Mouse (Mus musculus): Measurements from ENCODE around the gene Olfr632. TPM values are rescaled to one million over a fixed set of nuclear protein-coding genes. Genes with fewer than 3 reads are reported as not detected.

Gene Olfr632
- total and polyA plus RNA-seq, 3 experiments: not detected

DNA sequence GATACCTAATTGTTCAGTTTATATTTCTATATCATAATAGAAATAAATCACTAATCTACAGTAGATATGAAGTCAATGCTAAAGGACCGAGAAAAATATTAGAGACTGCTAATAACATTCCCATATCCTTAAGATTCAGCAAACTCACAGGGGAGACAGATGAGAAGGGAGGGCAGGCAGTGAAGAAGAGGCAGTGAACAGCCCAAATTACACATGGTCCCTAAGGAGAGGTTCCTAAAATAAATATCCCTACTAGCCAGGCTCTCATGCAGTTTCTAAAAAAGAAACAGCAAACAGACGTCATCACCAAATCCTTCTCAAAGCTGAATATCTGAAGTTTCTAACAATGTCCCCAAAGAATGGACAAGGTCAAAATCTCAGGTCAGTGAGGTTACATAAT lies 31.0 kb upstream of the Olfr632 start, which contains the start of gene Olfr65:
TSS of gene Olfr65 (plus strand) at position 301 of the 400 bp plus-strand sequence.
- dilution Hi-C loops (cut with MboI; ENCODE audit: extremely low pct_ligation_motif_present, extremely low pct_unique_long_range_greater_than_20kb, low sequenced_read_pairs): no loop called here
- no peak within 1 kb of the TSS for H3K9ac ChIP-seq (ENCODE audit: insufficient read depth, low read depth)
- H3K4me1 ChIP-seq (ENCODE audit: control insufficient read depth in 1 of 2, insufficient read depth in 2 of 2): no peaks in the 10 kb centered on the region
- H3K4me2 ChIP-seq (ENCODE audit: insufficient read depth, low read depth, poor library complexity, severe bottlenecking): no peak within 1 kb of the TSS
- no peaks in the 10 kb centered on the region for H3K9me3 ChIP-seq (replicated peaks; ENCODE audit: low read length)
- H3K27ac ChIP-seq (ENCODE audit: insufficient read depth, low read depth): no peak within 1 kb of the TSS
- in situ Hi-C loops (cut with MboI; ENCODE audit: low pct_ligation_motif_present, low pct_unique_long_range_greater_than_20kb, low sequenced_read_pairs): no loop called here
- H3K36me3 ChIP-seq (replicated peaks in 1 of 2; ENCODE audit: control insufficient read depth in 1 of 2, insufficient read depth in 1 of 2, low read length in 1 of 2): no peaks in the 10 kb centered on the region
- H3K27me3 ChIP-seq (replicated peaks): no peaks in the 10 kb centered on the region
- no peak for DNase-seq (ENCODE audit: extremely low read depth)
- TF ChIP-seq ETS1 (conservative IDR thresholded peaks at IDR 0.05; ENCODE audit: low read depth, low read length): no peak
- TF ChIP-seq PAX5 (IDR thresholded peaks at IDR 0.05; ENCODE audit: low read length): no peak
- TF ChIP-seq NRF1 (IDR thresholded peaks at IDR 0.05; ENCODE audit: low read depth, low read length): no peak
- no peak for TF ChIP-seq E2F4 (IDR thresholded peaks at IDR 0.05; ENCODE audit: insufficient replicate concordance, low read depth, low read length)
- TF ChIP-seq MEF2A (IDR thresholded peaks at IDR 0.05; ENCODE audit: borderline replicate concordance, low read depth, low read length): no peak
- no peak for TF ChIP-seq KAT2A (IDR thresholded peaks at IDR 0.05; ENCODE audit: insufficient replicate concordance, low read length)
- TF ChIP-seq SMC3 (IDR thresholded peaks at IDR 0.05; ENCODE audit: low read depth, low read length): no peak
- no peak for TF ChIP-seq USF2 (conservative IDR thresholded peaks at IDR 0.05; ENCODE audit: low read depth, low read length)
- no peak for TF ChIP-seq CHD2 (IDR thresholded peaks at IDR 0.05; ENCODE audit: low read length)
- TF ChIP-seq TBP (conservative IDR thresholded peaks at IDR 0.05; ENCODE audit: low read depth, low read length): no peak
- no peak for TF ChIP-seq POLR2A (IDR thresholded peaks at IDR 0.05; ENCODE audit: low read depth, low read length)
- TF ChIP-seq MXI1 (IDR thresholded peaks at IDR 0.05; ENCODE audit: low read depth, low read length): no peak
- TF ChIP-seq MAZ (IDR thresholded peaks at IDR 0.05; ENCODE audit: low read depth, low read length): no peak
- TF ChIP-seq UBTF (IDR thresholded peaks at IDR 0.05; ENCODE audit: low read depth, low read length): no peak
- TF ChIP-seq JUN (IDR thresholded peaks at IDR 0.05; ENCODE audit: insufficient read depth, low read depth, low read length): no peak
- no peak for TF ChIP-seq SIN3A (IDR thresholded peaks at IDR 0.05; ENCODE audit: low read length)
- TF ChIP-seq NELFE (IDR thresholded peaks at IDR 0.05; ENCODE audit: low read depth, low read length): no peak
- no peak for TF ChIP-seq TCF12 (IDR thresholded peaks at IDR 0.05; ENCODE audit: low read depth, low read length)
- H3K79me2 ChIP-seq (replicated peaks; ENCODE audit: control insufficient read depth, extremely low read depth, insufficient read depth, poor library complexity, severe bottlenecking): no peaks in the 10 kb centered on the region
- no peak within 1 kb of the TSS for H3K4me3 ChIP-seq (replicated peaks in 1 of 3; ENCODE audit: low read depth in 2 of 3, low read length in 2 of 3, poor library complexity in 1 of 3)

DNA sequence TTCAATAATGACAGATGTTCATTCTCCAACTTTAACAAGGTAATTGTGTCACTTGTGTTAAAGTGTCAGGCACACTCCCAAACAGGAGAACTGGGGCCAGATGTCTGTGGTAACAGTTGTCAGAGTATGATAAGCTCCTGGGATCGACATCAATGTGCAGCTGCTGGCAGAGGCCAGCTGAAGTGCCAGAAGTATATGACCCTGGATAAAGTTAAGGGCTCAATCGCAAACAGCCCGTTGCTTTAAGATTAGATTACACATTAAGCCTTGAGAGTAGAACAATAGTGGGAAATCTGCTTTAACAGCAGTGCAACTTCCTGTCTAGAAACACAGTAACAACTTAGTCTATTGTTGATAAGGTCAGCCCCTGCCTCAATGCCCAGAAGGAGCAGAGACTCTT lies 24.1 kb upstream of the Olfr632 start:
- dilution Hi-C loops (cut with MboI; ENCODE audit: extremely low pct_ligation_motif_present, extremely low pct_unique_long_range_greater_than_20kb, low sequenced_read_pairs): no loop called here
- H3K27ac ChIP-seq (ENCODE audit: insufficient read depth, low read depth): no peak overlapping the region
- H3K9ac ChIP-seq (ENCODE audit: insufficient read depth, low read depth): no peak overlapping the region
- no peak overlapping the region for H3K4me2 ChIP-seq (ENCODE audit: insufficient read depth, low read depth, poor library complexity, severe bottlenecking)
- no peaks in the 10 kb centered on the region for H3K36me3 ChIP-seq (replicated peaks in 1 of 2; ENCODE audit: control insufficient read depth in 1 of 2, insufficient read depth in 1 of 2, low read length in 1 of 2)
- no peaks in the 10 kb centered on the region for H3K79me2 ChIP-seq (replicated peaks; ENCODE audit: control insufficient read depth, extremely low read depth, insufficient read depth, poor library complexity, severe bottlenecking)
- no peak overlapping the region for H3K4me3 ChIP-seq (replicated peaks in 1 of 3; ENCODE audit: low read depth in 2 of 3, low read length in 2 of 3, poor library complexity in 1 of 3)
- in situ Hi-C loops (cut with MboI; ENCODE audit: low pct_ligation_motif_present, low pct_unique_long_range_greater_than_20kb, low sequenced_read_pairs): no loop called here
- no peak for TF ChIP-seq POLR2AphosphoS2 (IDR thresholded peaks at IDR 0.05; ENCODE audit: low read depth, low read length)
- no peak for TF ChIP-seq JUN (IDR thresholded peaks at IDR 0.05; ENCODE audit: insufficient read depth, low read depth, low read length)
- no peak for TF ChIP-seq TCF12 (IDR thresholded peaks at IDR 0.05; ENCODE audit: low read depth, low read length)
- no peak for TF ChIP-seq MAZ (IDR thresholded peaks at IDR 0.05; ENCODE audit: low read depth, low read length)
- TF ChIP-seq NELFE (IDR thresholded peaks at IDR 0.05; ENCODE audit: low read depth, low read length): no peak
- no peak for TF ChIP-seq ZC3H11A (IDR thresholded peaks at IDR 0.05; ENCODE audit: low read depth, low read length)
- no peak for TF ChIP-seq BHLHE40 (IDR thresholded peaks at IDR 0.05; ENCODE audit: low read depth, low read length)
- no peak for TF ChIP-seq UBTF (IDR thresholded peaks at IDR 0.05; ENCODE audit: low read depth, low read length)
- no peak for TF ChIP-seq JUND (conservative IDR thresholded peaks at IDR 0.05; ENCODE audit: low read depth, low read length)
- TF ChIP-seq USF2 (conservative IDR thresholded peaks at IDR 0.05; ENCODE audit: low read depth, low read length): no peak
- no peak for TF ChIP-seq RCOR1 (conservative IDR thresholded peaks at IDR 0.05; ENCODE audit: low read depth, low read length)
- TF ChIP-seq MAX (IDR thresholded peaks at IDR 0.05; ENCODE audit: low read length): no peak
- TF ChIP-seq CHD1 (IDR thresholded peaks at IDR 0.05; ENCODE audit: low read depth, low read length): no peak
- TF ChIP-seq USF1 (IDR thresholded peaks at IDR 0.05; ENCODE audit: low read depth, low read length): no peak
- TF ChIP-seq NRF1 (IDR thresholded peaks at IDR 0.05; ENCODE audit: low read depth, low read length): no peak
- no peak for TF ChIP-seq PAX5 (IDR thresholded peaks at IDR 0.05; ENCODE audit: low read length)
- TF ChIP-seq MEF2A (IDR thresholded peaks at IDR 0.05; ENCODE audit: borderline replicate concordance, low read depth, low read length): no peak
- no peak for TF ChIP-seq MYC (IDR thresholded peaks at IDR 0.05; ENCODE audit: low read depth, low read length)
- no peak for DNase-seq (ENCODE audit: extremely low read depth)
- H3K9me3 ChIP-seq (replicated peaks; ENCODE audit: low read length): no peaks in the 10 kb centered on the region
- H3K27me3 ChIP-seq (replicated peaks): no peaks in the 10 kb centered on the region
- no peaks in the 10 kb centered on the region for H3K4me1 ChIP-seq (ENCODE audit: control insufficient read depth in 1 of 2, insufficient read depth in 2 of 2)
